Mouse (Mus musculus) forebrain, embryonic 14.5 days (tissue): ENCODE data around the gene Gm6217. TPM values are rescaled to one million over a fixed set of nuclear protein-coding genes. Genes with fewer than 3 reads are reported as not detected.
"Not testable (repeated sequence)": the region's sequence is repeated elsewhere in the genome, so short reads cannot be mapped to it uniquely, and the experiment has no call there.

Experiments
- ATAC-seq: fragments of 200-750 bp; cut with Nextera tagmentation; 2 replicates; pipeline ENCODE4 v1.8.0; 2017; ENCODE audit warnings: mild to moderate bottlenecking, moderate library complexity
- DNase-seq: peaks from one replicate; pipeline ENCODE4 v3.0.0-alpha.2; 2015; ENCODE audit warnings: low spot score
- H3K27ac ChIP-seq: fragments of 300-500 bp; sonication (generic); 2 replicates; pipeline ENCODE4 v1.5.1; 2014; ENCODE audit warnings: low read depth, mild to moderate bottlenecking, control low read depth, low read length, moderate library complexity
- H3K27me3 ChIP-seq: fragments of 300-500 bp; sonication (generic); replicated peaks from 2 replicates; pipeline ENCODE4 v1.6.1; 2014; ENCODE audit warnings: low read length, control low read depth, mixed read lengths; ENCODE audit not compliant: control insufficient read depth, insufficient read depth
- H3K36me3 ChIP-seq: fragments of 300-500 bp; sonication (generic); 2 replicates; pipeline ENCODE4 v1.6.1; 2014; ENCODE audit warnings: low read length, control low read depth; ENCODE audit not compliant: control insufficient read depth, insufficient read depth
- H3K4me1 ChIP-seq: fragments of 300-500 bp; sonication (generic); 2 replicates; pipeline ENCODE4 v1.6.1; 2014; ENCODE audit warnings: antibody characterized with exemption, low read length, control low read depth; ENCODE audit not compliant: control insufficient read depth, insufficient read depth
- H3K4me2 ChIP-seq: fragments of 300-500 bp; sonication (generic); 2 replicates; pipeline ENCODE4 v1.6.1; 2014; ENCODE audit warnings: mild to moderate bottlenecking, control low read depth, low read length
- H3K4me3 ChIP-seq: fragments of 300-500 bp; sonication (generic); 2 replicates; pipeline ENCODE4 v1.5.1; 2014; ENCODE audit warnings: low read depth, low read length, control low read depth
- H3K9ac ChIP-seq: fragments of 300-500 bp; sonication (generic); 2 replicates; pipeline ENCODE4 v1.6.1; 2014; ENCODE audit warnings: mild to moderate bottlenecking, low read length, control low read depth, moderate library complexity
- H3K9me3 ChIP-seq: fragments of 300-500 bp; sonication (generic); replicated peaks from 2 replicates; pipeline ENCODE4 v1.6.1; 2016; ENCODE audit warnings: low read length, control low read depth, mixed read lengths; ENCODE audit not compliant: control insufficient read depth
- WGBS: fragments of 180-500 bp; shearing (Covaris S2); extraction: QIAGEN DNeasy Blood & Tissue Kit; methylation state at CpG from one replicate; pipeline ENCODE4 v1.1.7; 2014; 5-methylcytosine and 5-hydroxymethylcytosine counted together
- polyA plus RNA-seq: library from polyadenylated mRNA; unstranded; fragments of >200 nt; fragmentation: Nextera tagmentation; extraction: Ambion mirVana; gene quantifications from 2 replicates; pipeline ENCODE4 v1.2.1, GENCODE M21; 2014

Gene Gm6217
- polyA plus RNA-seq, 1 experiment from 2014 or later = not detected

DNA sequence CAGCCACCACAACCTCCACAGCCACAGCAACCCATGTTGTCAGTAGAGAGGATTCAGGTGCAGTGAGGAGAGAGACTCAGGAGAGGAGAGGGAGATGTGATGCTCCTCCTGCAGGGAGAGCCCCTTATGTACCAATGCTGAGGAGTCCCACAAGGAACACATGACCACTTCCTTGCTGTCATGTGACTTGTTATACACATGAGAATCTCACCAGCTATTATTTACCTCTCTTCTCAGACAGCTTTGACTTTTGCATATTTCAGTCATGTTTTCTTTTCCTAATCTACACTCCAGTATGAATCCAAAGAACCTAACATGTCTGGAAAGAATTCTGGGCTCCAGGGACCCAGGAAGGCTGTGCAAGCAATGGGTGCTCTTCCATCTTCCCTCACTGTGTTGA, 24.7 kb upstream of the Gm6217 start, which contains the start of gene Gm7544:
Gene Gm7544 (minus strand): TSS at position 101 of the 400 bp plus-strand sequence.
- H3K9ac ChIP-seq, ATAC-seq, H3K4me1 ChIP-seq, H3K36me3 ChIP-seq, H3K27me3 ChIP-seq, H3K27ac ChIP-seq, H3K4me3 ChIP-seq, H3K4me2 ChIP-seq, H3K9me3 ChIP-seq, DNase-seq: not testable (repeated sequence)

DNA sequence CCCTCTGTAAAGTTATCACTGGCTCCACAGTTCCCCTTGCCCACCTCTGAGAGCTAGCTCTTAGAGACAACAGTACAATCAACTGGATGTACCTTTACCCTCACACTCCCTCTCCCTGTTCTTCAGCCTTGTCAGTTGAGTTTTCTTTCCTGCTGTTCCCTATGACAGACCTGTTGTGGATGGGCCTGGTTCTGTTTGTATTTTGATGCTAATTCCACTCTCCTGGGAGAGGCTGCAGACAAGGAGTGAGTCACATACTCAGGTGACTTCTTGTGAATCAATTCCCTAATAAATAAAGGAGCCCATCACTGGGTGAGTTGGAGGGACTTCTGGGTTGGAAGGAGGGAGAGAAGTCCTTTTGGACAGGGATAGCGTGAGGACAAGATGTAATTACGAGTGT, 17.4 kb upstream of the Gm6217 start:
- no peak overlapping the region for H3K27ac ChIP-seq
- no peak overlapping the region for H3K4me2 ChIP-seq
- H3K9me3 ChIP-seq = no peaks in the 10 kb centered on the region
- no peaks in the 10 kb centered on the region for H3K36me3 ChIP-seq
- 81% methylated on average over 2 of the region's 2 CpGs for WGBS
- H3K27me3 ChIP-seq = no peaks in the 10 kb centered on the region
- no peak overlapping the region for H3K9ac ChIP-seq
- H3K4me1 ChIP-seq = no peaks in the 10 kb centered on the region
- DNase-seq = no peak
- H3K4me3 ChIP-seq = no peak overlapping the region
- no peak for ATAC-seq

DNA sequence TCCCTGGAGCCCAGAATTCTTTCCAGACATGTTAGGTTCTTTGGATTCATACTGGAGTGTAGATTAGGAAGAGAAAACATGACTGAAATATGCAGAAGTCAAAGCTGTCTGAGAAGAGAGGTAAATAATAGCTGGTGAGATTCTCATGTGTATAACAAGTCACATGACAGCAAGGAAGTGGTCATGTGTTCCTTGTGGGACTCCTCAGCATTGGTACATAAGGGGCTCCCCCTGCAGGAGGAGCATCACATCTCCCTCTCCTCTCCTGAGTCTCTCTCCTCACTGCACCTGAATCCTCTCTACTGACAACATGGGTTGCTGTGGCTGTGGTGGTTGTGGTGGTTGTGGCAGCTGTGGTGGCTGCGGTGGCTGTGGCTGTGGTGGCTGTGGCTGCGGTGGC, 14.8 kb upstream of the Gm6217 start:
- not testable (repeated sequence) for H3K9me3 ChIP-seq, H3K4me3 ChIP-seq, DNase-seq, H3K27me3 ChIP-seq, ATAC-seq, H3K27ac ChIP-seq, H3K36me3 ChIP-seq, H3K4me1 ChIP-seq, H3K4me2 ChIP-seq, H3K9ac ChIP-seq
- 96% methylated on average over 2 of the region's 2 CpGs for WGBS

DNA sequence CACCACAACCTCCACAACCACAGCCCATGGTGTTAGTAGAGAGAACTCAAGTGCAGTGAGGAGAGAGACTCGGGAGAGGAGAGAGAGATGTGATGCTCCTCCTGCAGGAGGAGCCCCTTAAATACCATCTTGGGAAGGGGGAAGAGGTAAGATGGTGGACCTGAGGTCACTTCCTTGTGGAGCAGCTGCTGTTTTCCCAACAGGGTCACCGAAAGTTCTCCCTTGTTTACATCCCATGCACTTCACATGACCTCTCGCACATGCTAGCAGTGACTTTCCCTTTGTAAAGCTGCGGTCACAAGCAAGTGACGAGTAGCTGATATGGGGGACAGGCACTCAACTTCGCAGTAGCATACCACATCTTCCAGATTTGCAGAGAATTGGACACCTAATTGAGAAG, 12.1 kb upstream of the Gm6217 start, which contains the start of gene A030003K21Rik:
Gene A030003K21Rik (minus strand): TSS at position 94 of the 400 bp plus-strand sequence.
- H3K27me3 ChIP-seq, H3K36me3 ChIP-seq, H3K4me2 ChIP-seq, H3K27ac ChIP-seq, DNase-seq, H3K9me3 ChIP-seq, H3K9ac ChIP-seq, H3K4me3 ChIP-seq, H3K4me1 ChIP-seq, ATAC-seq: not testable (repeated sequence)
- no CpG with 5 or more reads among the region's 6 CpGs for WGBS

DNA sequence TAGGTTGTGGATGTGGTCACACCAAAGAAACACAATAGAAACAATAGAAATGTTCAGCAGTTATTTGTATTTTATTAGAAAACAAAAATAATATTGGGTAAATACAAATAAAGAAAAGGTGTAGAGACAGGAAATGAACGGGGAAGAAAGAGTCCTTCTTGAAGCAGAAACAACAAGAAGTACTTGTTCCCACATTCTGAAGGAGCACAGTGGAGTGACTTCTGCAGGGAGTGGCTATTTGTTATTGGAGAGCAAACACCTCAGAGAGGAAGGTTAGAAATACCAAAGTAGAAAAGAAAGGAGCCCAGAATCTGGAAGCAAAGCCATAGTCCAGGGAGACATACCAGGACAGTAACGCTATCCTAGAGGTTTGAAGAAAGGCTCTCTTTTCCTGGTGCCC, 11.3 kb upstream of the Gm6217 start:
- not testable (repeated sequence) for H3K36me3 ChIP-seq, H3K4me1 ChIP-seq, H3K4me2 ChIP-seq, H3K9ac ChIP-seq, H3K27me3 ChIP-seq, H3K9me3 ChIP-seq, DNase-seq, H3K27ac ChIP-seq, H3K4me3 ChIP-seq, ATAC-seq
- WGBS = 90% methylated on average over 1 of the region's 2 CpGs

DNA sequence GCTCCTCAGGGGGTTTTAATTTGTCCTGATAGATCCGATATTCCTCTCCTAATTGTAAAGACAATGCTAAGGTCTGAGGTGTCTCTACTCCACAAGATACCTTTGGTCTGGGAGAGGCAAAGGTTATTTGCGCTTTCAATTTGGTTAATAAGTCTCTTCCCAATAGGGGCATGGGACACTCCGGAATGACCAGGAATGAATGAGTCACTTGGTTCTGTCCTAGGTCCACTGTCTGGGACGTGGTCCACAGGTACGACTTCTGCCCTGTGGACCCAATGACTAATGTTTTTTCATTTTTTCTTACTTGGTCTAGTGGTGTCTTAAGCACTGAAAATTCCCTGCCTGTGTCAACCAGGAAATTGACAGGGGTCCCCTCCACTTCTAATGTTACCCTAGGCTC, 7.5 kb upstream of the Gm6217 start:
- DNase-seq = no peak
- WGBS = 94% methylated on average over 5 of the region's 5 CpGs
- no peaks in the 10 kb centered on the region for H3K4me1 ChIP-seq
- no peaks in the 10 kb centered on the region for H3K27me3 ChIP-seq
- no peak overlapping the region for H3K27ac ChIP-seq
- H3K4me3 ChIP-seq = no peak overlapping the region
- H3K4me2 ChIP-seq = no peak overlapping the region
- ATAC-seq = no peak
- H3K36me3 ChIP-seq = no peaks in the 10 kb centered on the region
- H3K9me3 ChIP-seq = no peaks in the 10 kb centered on the region
- no peak overlapping the region for H3K9ac ChIP-seq

DNA sequence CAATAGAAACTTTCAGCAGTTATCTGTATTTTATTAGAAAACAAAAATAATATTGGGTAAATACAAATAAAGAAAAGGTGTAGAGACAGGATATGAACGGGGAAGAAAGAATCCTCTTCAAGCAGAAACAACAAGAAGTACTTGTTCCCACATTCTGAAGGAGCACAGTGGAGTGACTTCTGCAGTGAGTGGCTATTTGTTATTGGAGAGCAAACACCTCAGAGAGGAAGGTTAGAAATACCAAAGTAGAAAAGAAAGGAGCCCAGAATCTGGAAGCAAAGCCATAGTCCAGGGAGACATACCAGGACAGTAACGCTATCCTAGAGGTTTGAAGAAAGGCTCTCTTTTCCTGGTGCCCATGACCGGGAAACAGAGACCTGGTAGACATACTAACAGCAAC, 641 bp downstream of the Gm6217 start:
- H3K27ac ChIP-seq = not testable (repeated sequence)

DNA sequence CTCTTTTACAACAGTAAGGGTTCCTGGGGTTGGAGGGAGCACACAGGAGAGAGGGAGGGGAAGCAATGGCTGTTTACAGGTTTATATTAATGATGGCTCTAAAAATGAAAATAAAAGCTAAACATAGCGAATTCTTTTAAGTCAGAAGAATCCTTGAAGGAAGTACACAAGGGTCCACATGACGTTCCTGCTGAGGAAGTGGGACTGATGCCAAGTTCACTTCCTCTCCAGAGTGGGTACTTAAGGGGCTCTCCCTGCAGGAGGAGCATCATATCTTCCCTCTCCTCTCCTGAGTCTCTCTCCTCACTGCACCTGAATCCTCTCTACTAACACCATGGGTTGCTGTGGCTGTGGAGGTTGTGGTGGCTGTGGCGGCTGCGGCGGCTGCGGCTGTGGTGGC, 6.5 kb downstream of the Gm6217 start, which contains the start of gene A030014E15Rik:
Gene A030014E15Rik (plus strand): TSS at position 268 of the 400 bp plus-strand sequence.
- no peak for ATAC-seq

More for the DNA sequence above, 641 bp downstream of the Gm6217 start:
- not testable (repeated sequence) for H3K36me3 ChIP-seq, H3K27me3 ChIP-seq, H3K9me3 ChIP-seq, H3K4me2 ChIP-seq, H3K9ac ChIP-seq, H3K4me1 ChIP-seq, DNase-seq, ATAC-seq, H3K4me3 ChIP-seq
- 89% methylated on average over 2 of the region's 3 CpGs for WGBS

DNA sequence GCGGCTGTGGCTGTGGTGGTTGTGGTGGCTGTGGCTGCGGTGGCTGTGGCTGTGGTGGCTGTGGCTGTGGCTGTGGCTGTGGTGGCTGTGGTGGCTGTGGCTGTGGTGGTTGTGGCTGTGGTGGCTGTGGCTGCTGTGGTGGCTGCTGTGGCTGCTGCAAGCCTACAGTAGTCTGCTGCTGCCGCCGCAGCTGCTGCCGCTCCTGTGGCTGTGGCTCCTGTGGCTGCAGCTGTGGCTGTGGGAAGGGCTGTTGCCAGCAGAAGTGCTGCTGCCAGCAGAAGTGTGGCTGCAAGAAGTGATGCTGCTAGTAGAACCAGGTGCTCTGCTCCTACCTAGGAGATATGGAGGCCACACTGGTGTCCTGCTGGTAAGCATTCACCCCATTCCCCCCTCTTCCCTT, 17.8 kb downstream of the Gm6217 start:
- not testable (repeated sequence) for H3K4me1 ChIP-seq, H3K4me3 ChIP-seq, H3K36me3 ChIP-seq, H3K4me2 ChIP-seq, H3K27ac ChIP-seq, ATAC-seq, H3K9me3 ChIP-seq, H3K27me3 ChIP-seq, DNase-seq, H3K9ac ChIP-seq
- WGBS = 92% methylated on average over 5 of the region's 5 CpGs

More for the DNA sequence above, 6.5 kb downstream of the Gm6217 start, which contains the start of gene A030014E15Rik:
- no peak for DNase-seq
- H3K36me3 ChIP-seq = no peaks in the 10 kb centered on the region
- no peak within 1 kb of the TSS for H3K4me2 ChIP-seq
- H3K27ac ChIP-seq = no peak within 1 kb of the TSS
- H3K27me3 ChIP-seq = no peaks in the 10 kb centered on the region
- H3K9ac ChIP-seq = no peak within 1 kb of the TSS
- 88% methylated on average over 6 of the region's 6 CpGs for WGBS
- no peak within 1 kb of the TSS for H3K4me3 ChIP-seq
- H3K9me3 ChIP-seq = no peaks in the 10 kb centered on the region
- no peaks in the 10 kb centered on the region for H3K4me1 ChIP-seq
